Mouse (Mus musculus): ENCODE data around the gene Leng9.
A peak's percentile ranks its signal among the peaks of the same experiment; 100 is the strongest.

Leng9 gene

GRCm38 (mm10) chr7:4124856-4125255 lies 25.3 kb downstream of the Leng9 start:
- no peak for DNase-seq (ENCODE audit: low spot score in 2 of 2)

DNA sequence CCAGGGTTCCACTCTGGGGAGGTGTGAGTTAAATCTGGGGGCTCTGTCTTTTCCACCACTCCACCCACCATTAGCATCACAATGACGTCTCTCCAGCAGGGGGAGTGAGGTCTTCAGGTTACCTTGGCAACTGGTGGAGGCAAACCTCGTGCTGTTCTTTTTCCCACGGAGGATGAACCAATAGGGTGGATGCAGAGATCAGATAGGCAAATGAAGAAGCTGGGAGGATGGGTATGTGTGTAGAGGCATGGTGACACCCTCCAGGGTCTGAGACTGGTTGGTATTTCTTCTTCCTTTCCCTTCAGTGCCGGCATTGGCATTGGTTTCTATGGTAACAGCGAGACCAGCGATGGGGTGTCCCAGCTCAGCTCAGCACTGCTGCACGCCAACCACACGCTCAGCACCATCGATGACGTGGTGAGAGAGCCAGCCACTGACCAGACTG lies 25.8 kb downstream of the Leng9 start:
- DNase-seq (ENCODE audit: low spot score in 2 of 2) = peak; percentile 87 to 91

DNA sequence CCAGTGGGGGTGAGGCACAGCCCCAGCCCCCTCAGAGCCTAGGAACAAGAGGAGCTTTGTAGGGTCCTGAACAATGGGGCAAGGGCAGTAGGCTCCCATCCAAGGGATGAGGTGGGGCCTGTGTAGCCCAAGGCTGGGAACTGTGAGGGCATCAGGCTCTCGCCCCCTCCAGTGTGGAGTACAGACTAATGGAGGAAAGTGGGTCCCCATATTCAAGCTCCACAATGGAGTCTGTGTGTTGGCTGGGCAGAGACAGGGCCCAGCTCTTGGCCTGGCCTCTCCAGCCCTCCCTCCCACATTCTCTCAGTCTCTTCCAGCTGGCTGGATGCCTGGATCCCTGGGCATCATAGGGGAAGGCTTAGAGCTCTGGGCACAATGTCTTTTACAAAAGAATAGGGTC lies 26.4 kb downstream of the Leng9 start:
- peak; percentile 75 to 77 for DNase-seq (ENCODE audit: low spot score in 2 of 2)

- no peak for DNase-seq (ENCODE audit: low spot score in 2 of 2)
Observed at GRCm38 (mm10) chr7:4122783-4123182, 27.4 kb downstream of the Leng9 start.

DNA sequence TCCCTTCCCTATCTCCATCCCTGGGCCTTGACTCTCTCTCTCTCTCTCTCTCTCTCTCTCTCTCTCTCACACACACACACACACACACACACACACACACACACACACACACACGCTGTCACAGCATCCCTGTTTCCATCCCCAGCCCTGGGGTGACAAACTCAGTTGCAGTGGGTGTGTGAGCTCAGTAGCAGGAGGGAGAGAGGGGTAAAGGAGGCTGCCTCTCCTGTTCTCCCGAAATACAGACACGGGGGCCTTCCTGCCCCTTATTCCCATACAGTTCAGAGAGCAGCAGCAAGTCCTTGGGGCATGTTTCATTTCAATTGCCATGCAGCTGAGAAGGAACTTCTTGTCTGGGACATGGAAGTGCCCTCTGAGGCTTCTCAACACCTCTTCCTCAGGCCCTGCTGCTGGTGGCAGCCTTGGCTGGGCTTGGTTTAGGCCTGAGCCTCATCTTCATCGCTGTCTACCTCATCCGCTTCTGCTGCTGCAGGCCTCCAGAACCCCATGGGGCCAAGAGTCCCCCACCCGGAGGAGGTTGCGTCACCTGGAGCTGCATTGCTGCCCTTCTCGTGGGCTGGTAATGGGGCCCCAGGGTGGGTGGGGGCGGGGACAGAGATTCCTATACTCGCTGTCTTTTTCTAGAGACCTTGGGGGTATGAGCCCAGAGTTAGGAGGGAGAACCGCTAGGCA lies 28.0 kb downstream of the Leng9 start:
- no peak for DNase-seq (ENCODE audit: low spot score in 2 of 2)

DNA sequence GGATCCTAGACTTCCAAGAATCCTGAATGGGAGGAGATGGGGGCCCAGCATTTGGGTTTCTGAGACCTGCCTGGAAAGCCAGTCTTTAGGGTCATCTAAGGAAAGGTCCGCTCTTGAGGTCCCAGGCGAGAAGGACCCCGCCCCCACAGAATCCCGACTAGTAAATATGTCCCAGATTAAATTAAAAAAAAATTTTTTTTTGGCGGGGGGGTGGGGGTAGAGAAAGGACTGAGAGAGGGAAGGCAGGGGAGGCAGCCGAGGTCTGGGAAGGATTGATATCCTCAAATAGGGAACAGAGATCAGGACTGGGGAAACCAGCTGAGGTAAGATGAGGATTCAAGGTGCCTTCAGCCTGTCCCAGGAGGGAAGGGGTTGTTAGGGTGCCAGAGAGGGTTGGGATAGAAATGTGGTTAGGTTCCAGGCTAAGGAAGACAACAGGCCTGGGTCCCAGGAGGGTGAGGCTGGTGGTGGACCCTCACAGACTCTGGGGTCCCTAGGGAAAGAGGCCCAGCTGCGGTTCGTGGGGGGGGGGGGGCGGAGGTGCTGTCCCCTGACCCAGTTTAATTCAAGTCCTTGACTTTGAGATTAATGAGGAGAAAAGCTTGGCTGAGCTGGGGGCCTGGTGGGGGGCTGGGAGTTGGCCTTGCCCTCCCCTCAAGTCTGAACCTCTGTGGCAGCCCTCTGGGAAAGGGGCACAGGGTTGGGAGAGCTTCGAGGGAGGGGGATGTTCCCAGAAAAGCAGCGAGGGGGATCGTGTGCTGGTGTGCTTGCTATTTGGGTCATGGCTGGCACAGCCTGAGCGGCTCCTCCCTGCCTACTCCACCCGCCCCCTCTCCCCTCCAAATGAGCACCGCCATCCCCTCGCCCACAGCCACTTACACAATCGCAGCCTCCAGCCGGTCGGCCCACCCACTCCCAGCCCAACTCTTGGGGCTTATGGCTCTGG lies 29.9 kb downstream of the Leng9 start:
- peak in 1 of 2 experiments; percentile 68 for DNase-seq (ENCODE audit: low spot score in 2 of 2)

- peak in 1 of 2 experiments; percentile 64 for DNase-seq (ENCODE audit: low spot score in 2 of 2)
Observed at GRCm38 (mm10) chr7:4119344-4119902, 30.8 kb downstream of the Leng9 start, which contains the start of gene Ttyh1. Gene Ttyh1, plus strand, starts transcription at chr7:4119408.

- DNase-seq (ENCODE audit: low spot score in 2 of 2) = peak; percentile 39 to 50
Observed at GRCm38 (mm10) chr7:4117050-4117814, 32.9 kb downstream of the Leng9 start.

DNA sequence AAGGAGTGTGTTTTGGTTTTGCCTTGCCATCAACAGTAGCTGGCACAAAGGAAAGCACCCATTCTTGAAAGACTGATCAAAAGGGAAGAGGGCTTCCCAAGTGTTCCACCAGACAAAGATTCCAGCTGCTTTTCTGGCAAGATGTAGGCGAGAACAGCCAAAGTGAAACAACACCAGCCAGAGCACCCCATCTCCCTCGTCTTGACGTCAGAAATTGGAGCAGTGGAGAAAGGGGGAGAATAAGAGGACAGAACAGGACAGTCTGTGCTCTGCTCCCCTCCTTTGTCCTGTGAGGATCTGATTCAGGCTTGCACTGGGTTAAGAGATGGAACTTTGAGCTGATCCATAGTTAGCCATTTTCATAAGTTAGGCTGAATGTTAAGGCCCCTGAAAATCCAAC lies 38.4 kb downstream of the Leng9 start:
- DNase-seq (ENCODE audit: low spot score in 2 of 2) = no peak

GRCm38 (mm10) chr7:4103411-4103810 lies 46.8 kb downstream of the Leng9 start:
- no peak for DNase-seq (ENCODE audit: low spot score in 2 of 2)

- DNase-seq (ENCODE audit: low spot score in 2 of 2) = no peak
Observed at GRCm38 (mm10) chr7:4101144-4101543, 49.0 kb downstream of the Leng9 start.

GRCm38 (mm10) chr7:4098832-4099231 lies 51.3 kb downstream of the Leng9 start:
- no peak for DNase-seq (ENCODE audit: low spot score in 2 of 2)

GRCm38 (mm10) chr7:4098301-4098700 lies 51.9 kb downstream of the Leng9 start:
- no peak for DNase-seq (ENCODE audit: low spot score in 2 of 2)
